In the genomic region with DNA sequence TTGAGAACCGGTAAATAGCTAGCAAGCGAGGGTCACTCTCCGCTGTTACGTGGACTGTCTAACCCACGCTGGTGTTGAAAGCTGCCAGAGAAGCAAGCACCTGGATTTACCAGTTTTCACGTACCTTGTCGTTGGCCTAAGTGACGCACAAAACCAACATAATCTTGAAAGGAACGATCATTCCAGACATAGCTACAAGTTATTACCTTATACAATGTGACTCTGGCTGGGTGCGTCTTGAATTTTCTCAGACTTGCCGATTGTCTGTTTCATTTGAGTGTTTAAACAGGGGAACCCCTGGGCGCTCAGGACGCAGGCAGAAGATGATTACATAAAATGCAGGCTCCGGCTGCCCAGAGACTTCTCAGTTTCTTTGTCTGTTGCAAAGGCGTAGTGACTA, we compare ENCODE assay signal across 7 mouse cellular contexts. TPM values are rescaled to one million over a fixed set of nuclear protein-coding genes. Genes with fewer than 3 reads are reported as not detected.
A peak's percentile ranks its signal among the peaks of the same experiment; 100 is the strongest.
DNase-seq lines count a peak whose midpoint lies in the region; ATAC-seq and TF ChIP-seq lines count a peak whose summit lies in the region.

No protein-coding gene starts in this region.

- WGBS in hindbrain, embryonic 13.5 days, result 12% methylated on average over 15 of the region's 15 CpGs

- no peak for ATAC-seq in hindbrain, embryonic 13.5 days (ENCODE audit: low FRiP score)

- H3K36me3 ChIP-seq in testis, adult 2 months (ENCODE audit: control insufficient read depth, insufficient read depth, low read length), result no peaks in the 10 kb centered on the region
- H3K36me3 ChIP-seq in hindbrain, embryonic 13.5 days, result peaks cover 8% of the 10 kb centered on the region; the same call in 1 of the 2 replicates

- no peaks in the 10 kb centered on the region for H3K27me3 ChIP-seq in testis, adult 2 months (ENCODE audit: control insufficient read depth, insufficient read depth, low read length)
- no peaks in the 10 kb centered on the region for H3K27me3 ChIP-seq in hindbrain, embryonic 13.5 days

- H3K9ac ChIP-seq in hindbrain, embryonic 13.5 days, result peak overlapping the region; percentile 83

- peak overlapping the region; percentile 80 for H3K4me3 ChIP-seq in testis, adult 2 months (ENCODE audit: control insufficient read depth, low read depth, low read length)
- peak overlapping the region; percentile 81 for H3K4me3 ChIP-seq in hindbrain, embryonic 13.5 days

- peak overlapping the region; percentile 15 for H3K27ac ChIP-seq in testis, adult 2 months (ENCODE audit: control insufficient read depth, insufficient read depth, low read depth, low read length)
- 0 out of 2 replicates have a peak overlapping the region, but pooled peaks have one; percentile 69 for H3K27ac ChIP-seq in hindbrain, embryonic 13.5 days

- no peak for DNase-seq in testis, postnatal 14 days (ENCODE audit: low spot score)
- DNase-seq in cerebellum, postnatal 36 days, result peak; percentile 8 to 24
- peak; percentile 17 to 55 for DNase-seq in lung, adult 18-20 months
- DNase-seq in retina, postnatal 1 day, result peak; percentile 14
- DNase-seq in urinary bladder, postnatal 36 days (ENCODE audit: low spot score in 2 of 2), result no peak

- no peaks in the 10 kb centered on the region for H3K9me3 ChIP-seq in hindbrain, embryonic 13.5 days

- H3K4me1 ChIP-seq in testis, adult 2 months (ENCODE audit: control insufficient read depth, insufficient read depth, low read length), result no peaks in the 10 kb centered on the region; the same call in none of the 2 replicates
- H3K4me1 ChIP-seq in hindbrain, embryonic 13.5 days (replicated peaks), result peaks cover 39% of the 10 kb centered on the region

- peak overlapping the region; percentile 78 for H3K4me2 ChIP-seq in hindbrain, embryonic 13.5 days

- TF ChIP-seq POLR2A in testis, adult 2 months (IDR thresholded peaks at IDR 0.05; ENCODE audit: control insufficient read depth, low read depth, low read length), result no peak

- no peak for TF ChIP-seq CTCF in testis, adult 2 months (IDR thresholded peaks at IDR 0.05; ENCODE audit: control insufficient read depth, insufficient read depth, insufficient replicate concordance, low read depth, low read length)

RNA-seq across cellular contexts. Expression of a gene that starts 0.8 kb away (rescaled TPM):
- 5.3 and 8.3 TPM in 2 replicates for polyA plus RNA-seq in testis, adult 2 months (2012; rRNA removed)
- 16.9 TPM in 2 replicates for polyA plus RNA-seq in hindbrain, embryonic 13.5 days (2015; fragmentation: Nextera tagmentation; extraction: Ambion mirVana)

RNA-seq across cellular contexts. Expression of a gene that starts 1.0 kb away (rescaled TPM):
- 35.1 and 53.0 TPM in 2 replicates for polyA plus RNA-seq in testis, adult 2 months (2012; rRNA removed)
- 109 and 112 TPM in 2 replicates for polyA plus RNA-seq in hindbrain, embryonic 13.5 days (2015; fragmentation: Nextera tagmentation; extraction: Ambion mirVana)

RNA-seq across cellular contexts. Expression of a gene that starts 25.2 kb away (rescaled TPM):
- 78.7 and 82.2 TPM in 2 replicates for polyA plus RNA-seq in testis, adult 2 months (2012; rRNA removed)
- polyA plus RNA-seq in hindbrain, embryonic 13.5 days (2015; fragmentation: Nextera tagmentation; extraction: Ambion mirVana), result 60.6 and 64.3 TPM in 2 replicates

Comparison
In these comparisons a context has a peak if more than half of its experiments do, and no peak if none do; other contexts are left out.
1. DNase-seq: peak in cerebellum, postnatal 36 days (2 of 2), lung, adult 18-20 months (2 of 2) and retina, postnatal 1 day (single experiment); none in testis, postnatal 14 days (single experiment) and urinary bladder, postnatal 36 days (0 of 2).